Mouse (Mus musculus) limb, embryonic 13.5 days (tissue): Measurements from ENCODE around the gene Scd1. TPM values are rescaled to one million over a fixed set of nuclear protein-coding genes. Genes with fewer than 3 reads are reported as not detected.

Experiments
- ATAC-seq: fragments of 200-750 bp; cut with Nextera tagmentation; 2 replicates; pipeline ENCODE4 v1.8.0; 2017; ENCODE audit warnings: low read depth, moderate number of reproducible peaks, moderate TSS enrichment; ENCODE audit not compliant: low FRiP score
- H3K27ac ChIP-seq: fragments of 300-500 bp; sonication (generic); 2 replicates; pipeline ENCODE4 v1.5.1; 2015; ENCODE audit warnings: inconsistent platforms, mild to moderate bottlenecking, moderate library complexity
- H3K27me3 ChIP-seq: fragments of 300-500 bp; sonication (generic); 2 replicates; pipeline ENCODE4 v1.6.1; 2015; ENCODE audit warnings: mild to moderate bottlenecking, inconsistent platforms
- H3K36me3 ChIP-seq: fragments of 300-500 bp; sonication (generic); 2 replicates; pipeline ENCODE4 v1.6.1; 2015; ENCODE audit warnings: inconsistent platforms, mild to moderate bottlenecking, moderate library complexity
- H3K4me1 ChIP-seq: fragments of 300-500 bp; sonication (generic); 2 replicates; pipeline ENCODE4 v1.6.1; 2015; ENCODE audit warnings: inconsistent platforms
- H3K4me2 ChIP-seq: fragments of 300-500 bp; sonication (generic); replicated peaks from 2 replicates; pipeline ENCODE4 v1.6.1; 2015; ENCODE audit warnings: inconsistent platforms, mild to moderate bottlenecking, moderate library complexity
- H3K4me3 ChIP-seq: fragments of 300-500 bp; sonication (generic); 2 replicates; pipeline ENCODE4 v1.5.1; 2015; ENCODE audit warnings: moderate library complexity, mild to moderate bottlenecking, inconsistent platforms
- H3K9ac ChIP-seq: fragments of 300-500 bp; sonication (generic); 2 replicates; pipeline ENCODE4 v1.6.1; 2015; ENCODE audit warnings: mild to moderate bottlenecking, inconsistent platforms
- H3K9me3 ChIP-seq: fragments of 300-500 bp; sonication (generic); 2 replicates; pipeline ENCODE4 v1.6.1; 2016; ENCODE audit warnings: inconsistent platforms
- whole genome bisulfite sequencing: fragments of 180-500 bp; shearing (Covaris S2); methylation state at CpG from one replicate; pipeline ENCODE4 v1.1.7; 2015; 5-methylcytosine and 5-hydroxymethylcytosine counted together
- polyA plus RNA-seq: library from polyadenylated mRNA; unstranded; fragments of >200 nt; fragmentation: Nextera tagmentation; extraction: Ambion mirVana; gene quantifications from 2 replicates; pipeline ENCODE4 v1.2.1, GENCODE M21; 2015

Gene Scd1
- polyA plus RNA-seq, 1 experiment from 2014 or later = 8.0 TPM

DNA sequence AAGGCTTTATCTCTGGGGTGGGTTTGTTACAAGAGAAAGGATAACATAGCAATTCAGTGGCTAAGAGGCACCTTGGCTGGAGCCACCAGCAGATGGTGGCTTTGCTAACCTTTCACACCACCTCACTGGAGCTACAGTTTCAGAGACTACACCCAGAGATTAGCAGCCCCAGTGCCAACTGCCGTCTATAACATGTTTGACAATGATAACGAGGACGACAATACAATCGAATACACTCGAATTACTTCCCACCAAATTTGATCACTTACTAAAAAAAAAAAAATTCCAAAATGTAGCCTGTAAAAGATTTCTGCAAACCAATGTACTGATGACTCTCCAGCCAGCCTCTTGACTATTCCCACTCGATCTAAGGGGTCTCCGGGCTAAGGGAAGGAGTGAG is 12.7 kb downstream of the Scd1 start:
- Histone ChIP-seq H3K36me3 (peaks cover 29% of the 10 kb centered on the region), H3K9ac (no peak overlapping the region), H3K4me3 (no peak overlapping the region), H3K4me1 (no peaks in the 10 kb centered on the region), H3K4me2 (no peak overlapping the region), H3K27me3 (no peaks in the 10 kb centered on the region), H3K9me3 (no peaks in the 10 kb centered on the region), H3K27ac (no peak overlapping the region)
- WGBS = 83% methylated on average over 7 of the region's 7 CpGs
- no peak for ATAC-seq

DNA sequence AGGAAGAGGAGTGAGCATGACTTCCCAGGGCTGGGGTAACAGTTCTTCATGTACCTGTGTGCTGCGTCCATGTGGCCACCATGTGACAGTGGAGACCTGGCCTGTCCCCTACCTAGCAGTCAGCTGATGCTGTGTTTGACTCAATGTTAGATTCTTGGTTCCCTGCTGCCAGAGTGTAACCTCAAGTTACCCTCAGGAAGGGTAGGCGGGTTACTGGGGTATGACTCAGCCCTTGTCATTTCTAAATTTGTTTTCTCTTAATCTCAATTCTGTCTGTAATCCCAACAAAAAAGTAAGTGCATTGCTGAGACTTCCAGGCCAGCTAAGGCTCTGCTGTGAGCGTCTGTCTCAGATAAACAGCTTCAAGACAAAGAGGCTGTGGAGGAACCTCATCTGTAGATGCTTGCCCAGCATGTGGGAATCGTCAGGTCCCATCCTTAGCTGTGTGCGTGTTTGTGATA is 13.7 kb downstream of the Scd1 start:
- peaks cover 20% of the 10 kb centered on the region for H3K36me3 ChIP-seq
- no peaks in the 10 kb centered on the region for H3K9me3 ChIP-seq
- no peaks in the 10 kb centered on the region for H3K27me3 ChIP-seq
- H3K4me3 ChIP-seq = no peak overlapping the region
- H3K4me2 ChIP-seq = no peak overlapping the region
- peaks cover 5% of the 10 kb centered on the region; the same call in 1 of the 2 replicates for H3K4me1 ChIP-seq
- H3K9ac ChIP-seq = no peak overlapping the region
- no peak overlapping the region for H3K27ac ChIP-seq
- ATAC-seq = no peak
- 79% methylated on average over 5 of the region's 5 CpGs for WGBS

DNA sequence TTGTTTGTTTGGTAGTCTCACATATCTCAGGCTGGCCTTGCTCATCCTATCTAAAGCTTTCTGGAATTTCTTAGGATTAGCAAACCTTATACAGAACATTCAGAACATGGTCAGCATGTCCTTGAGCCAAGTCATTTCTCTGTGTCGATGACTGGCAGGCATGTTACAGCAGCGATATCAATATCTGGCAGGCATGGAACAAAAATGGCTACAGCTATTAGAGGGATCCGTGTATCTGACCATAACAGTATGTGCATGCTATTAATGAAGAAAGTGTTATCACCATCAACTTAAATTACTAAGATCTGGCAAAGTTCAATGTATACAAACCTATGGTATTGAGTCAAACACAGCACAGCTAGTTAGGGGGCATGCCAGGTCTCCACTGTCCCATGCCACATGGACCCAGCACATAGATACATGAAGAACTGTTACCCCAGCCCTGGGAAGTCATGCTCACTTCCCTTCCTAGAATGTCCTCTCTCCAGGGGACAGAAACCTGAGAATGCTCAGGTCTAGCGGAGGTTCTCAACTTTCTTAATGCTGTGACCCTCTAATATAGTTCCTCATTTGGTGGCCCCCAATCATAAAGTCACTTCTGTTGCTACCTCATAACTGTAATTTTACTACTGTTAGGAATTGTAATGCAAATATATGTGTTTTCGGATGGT is 15.2 kb downstream of the Scd1 start:
- Histone ChIP-seq H3K4me2 (no peak overlapping the region), H3K9ac (no peak overlapping the region), H3K4me1 (peaks cover 17% of the 10 kb centered on the region), H3K9me3 (no peaks in the 10 kb centered on the region), H3K4me3 (no peak overlapping the region), H3K36me3 (peaks cover 6% of the 10 kb centered on the region), H3K27ac (no peak overlapping the region), H3K27me3 (no peaks in the 10 kb centered on the region)
- no peak for ATAC-seq
- WGBS = 79% methylated on average over 5 of the region's 5 CpGs

DNA sequence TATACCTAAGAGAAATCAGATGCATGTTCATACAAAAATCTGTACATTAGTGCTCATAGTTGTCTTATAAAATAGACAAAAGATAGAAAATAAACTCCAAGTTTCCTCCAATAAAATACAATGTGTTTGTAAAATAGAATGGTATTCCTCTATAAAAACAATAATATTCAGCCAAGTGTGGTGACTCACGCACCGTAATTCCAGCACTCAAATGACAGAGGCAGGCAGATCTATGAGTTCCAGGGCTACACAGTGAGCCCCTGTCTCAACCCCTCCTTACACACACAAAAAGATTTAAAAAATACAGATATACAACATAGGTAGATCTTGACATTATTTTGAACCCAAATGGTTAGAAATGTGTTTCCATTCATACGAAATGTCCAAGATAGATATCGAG is 15.8 kb downstream of the Scd1 start:
- no peak overlapping the region for H3K4me3 ChIP-seq
- no peak for ATAC-seq
- 91% methylated on average over 4 of the region's 4 CpGs for WGBS
- H3K4me2 ChIP-seq = no peak overlapping the region
- no peaks in the 10 kb centered on the region for H3K27me3 ChIP-seq
- H3K4me1 ChIP-seq = peaks cover 19% of the 10 kb centered on the region
- H3K27ac ChIP-seq = no peak overlapping the region
- no peaks in the 10 kb centered on the region for H3K9me3 ChIP-seq
- H3K9ac ChIP-seq = no peak overlapping the region
- H3K36me3 ChIP-seq = peaks cover 6% of the 10 kb centered on the region

DNA sequence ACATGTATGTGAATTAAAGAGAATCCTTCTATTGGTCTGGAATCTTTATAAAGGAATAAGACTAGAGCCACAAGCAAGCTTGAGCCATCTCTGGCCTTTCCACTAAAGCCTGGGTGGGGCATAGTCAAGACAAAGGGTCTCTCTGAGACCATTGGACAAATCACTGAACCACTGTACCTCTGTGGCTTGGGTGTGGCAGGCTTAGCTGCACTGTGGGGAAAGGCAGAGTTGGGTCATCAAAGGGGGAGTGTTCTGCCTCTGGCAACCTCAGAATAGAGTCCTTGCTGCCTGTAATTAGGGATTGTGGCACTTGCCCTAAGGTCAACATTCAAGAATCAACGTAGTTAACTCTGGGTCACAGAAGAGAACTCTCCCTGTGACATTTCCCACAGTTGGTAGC is 18.2 kb downstream of the Scd1 start:
- ATAC-seq = no peak
- WGBS = 21% methylated on average over 1 of the region's 1 CpGs
- peak overlapping the region; percentile 71; the same call in 1 of the 2 replicates for H3K4me2 ChIP-seq
- H3K9me3 ChIP-seq = no peaks in the 10 kb centered on the region
- peaks cover 19% of the 10 kb centered on the region for H3K4me1 ChIP-seq
- H3K4me3 ChIP-seq = no peak overlapping the region
- H3K27me3 ChIP-seq = no peaks in the 10 kb centered on the region
- H3K9ac ChIP-seq = no peak overlapping the region
- no peak overlapping the region; the same call in 1 of the 2 replicates for H3K27ac ChIP-seq
- no peaks in the 10 kb centered on the region for H3K36me3 ChIP-seq

DNA sequence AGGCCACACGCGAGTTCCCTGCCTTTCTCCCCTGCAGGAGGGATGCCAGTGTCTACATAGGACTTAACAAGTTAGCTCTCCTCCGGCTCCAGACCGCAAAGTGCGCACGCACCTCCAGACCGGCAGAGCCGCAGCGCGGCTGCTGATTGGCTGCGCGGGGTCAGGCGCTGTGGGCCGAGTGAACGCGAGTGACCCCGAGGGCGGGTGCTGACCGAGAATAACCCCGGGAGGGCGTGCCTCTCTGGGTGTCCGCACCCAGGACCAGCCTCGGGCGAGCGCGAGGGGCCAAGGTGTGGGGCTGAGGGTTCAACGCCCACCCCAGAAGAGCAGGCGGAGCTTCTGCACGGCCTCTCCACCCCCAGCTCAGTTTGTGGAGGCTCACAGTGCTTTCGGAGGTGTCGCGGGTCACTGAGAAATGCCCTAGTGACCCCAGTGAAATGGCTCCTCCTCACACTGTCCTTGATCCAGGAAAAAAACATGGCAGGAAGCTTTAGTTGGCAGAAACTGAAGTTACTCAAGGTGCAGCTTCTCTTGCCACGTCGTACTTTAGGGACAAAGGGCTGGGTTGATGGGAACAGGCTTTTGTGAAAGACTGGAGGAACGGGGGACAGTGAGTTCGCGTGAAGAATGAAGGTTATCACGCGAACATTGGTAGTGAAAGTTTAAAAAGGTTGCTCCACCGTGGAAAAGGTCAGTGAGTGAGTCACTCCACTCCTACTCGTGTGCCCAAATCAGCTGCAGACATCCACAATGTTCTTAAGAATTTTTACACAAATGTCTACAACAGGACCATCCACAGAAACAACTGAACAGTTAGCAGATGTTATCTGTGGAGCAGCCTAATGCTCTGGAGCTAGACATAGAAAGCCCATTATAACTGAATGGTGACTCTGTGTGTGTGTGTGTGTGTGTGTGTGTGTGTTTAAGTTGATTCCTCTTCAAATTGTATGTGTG is 18.9 kb downstream of the Scd1 start:
- peak; percentile 98 for ATAC-seq
- H3K9ac ChIP-seq = peak overlapping the region; percentile 72
- peak overlapping the region; percentile 93 for H3K27ac ChIP-seq
- no peaks in the 10 kb centered on the region for H3K9me3 ChIP-seq
- H3K4me2 ChIP-seq = peak overlapping the region; percentile 71
- peaks cover 19% of the 10 kb centered on the region for H3K4me1 ChIP-seq
- H3K4me3 ChIP-seq = peak overlapping the region; percentile 58
- H3K27me3 ChIP-seq = no peaks in the 10 kb centered on the region
- whole genome bisulfite sequencing = 4% methylated on average over 41 of the region's 41 CpGs
- H3K36me3 ChIP-seq = no peaks in the 10 kb centered on the region

DNA sequence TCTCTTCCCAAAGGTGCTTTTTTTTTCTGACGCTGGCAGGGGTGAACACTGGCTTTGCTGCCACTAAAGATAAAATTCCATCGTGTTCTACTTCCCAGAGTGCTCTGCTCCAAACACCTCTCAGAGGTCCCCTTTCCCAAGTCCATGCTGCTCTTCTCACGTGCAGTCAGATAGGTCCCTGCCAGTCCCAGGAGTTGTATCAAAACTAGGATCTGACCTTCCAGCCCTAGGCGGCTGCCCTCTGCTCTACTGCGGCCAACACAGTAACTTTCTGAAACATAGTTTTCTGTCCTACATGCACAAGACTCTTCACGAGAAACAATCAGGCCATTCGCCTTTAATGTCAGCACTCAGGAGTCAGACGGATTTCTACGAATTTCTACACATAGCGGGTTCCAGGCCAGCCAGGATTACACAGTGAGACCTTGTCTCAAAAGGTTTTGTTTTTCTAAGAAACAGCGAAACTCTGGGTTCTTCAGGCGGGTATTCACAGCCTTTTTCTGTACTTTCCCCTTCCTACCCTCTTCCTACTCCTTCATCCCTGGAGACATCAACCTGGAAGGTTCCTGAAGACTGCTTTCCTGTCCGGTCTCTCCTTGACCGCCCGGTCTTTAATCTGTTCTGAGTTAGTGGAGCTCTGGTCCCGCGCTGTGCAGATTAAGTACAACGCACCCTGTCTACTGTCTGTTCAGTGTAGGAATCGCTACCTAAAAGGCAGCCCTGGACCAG is 19.8 kb downstream of the Scd1 start:
- Histone ChIP-seq H3K27me3 (no peaks in the 10 kb centered on the region), H3K4me1 (peaks cover 19% of the 10 kb centered on the region)
- ATAC-seq = no peak; the same call in 1 of the 2 replicates

DNA sequence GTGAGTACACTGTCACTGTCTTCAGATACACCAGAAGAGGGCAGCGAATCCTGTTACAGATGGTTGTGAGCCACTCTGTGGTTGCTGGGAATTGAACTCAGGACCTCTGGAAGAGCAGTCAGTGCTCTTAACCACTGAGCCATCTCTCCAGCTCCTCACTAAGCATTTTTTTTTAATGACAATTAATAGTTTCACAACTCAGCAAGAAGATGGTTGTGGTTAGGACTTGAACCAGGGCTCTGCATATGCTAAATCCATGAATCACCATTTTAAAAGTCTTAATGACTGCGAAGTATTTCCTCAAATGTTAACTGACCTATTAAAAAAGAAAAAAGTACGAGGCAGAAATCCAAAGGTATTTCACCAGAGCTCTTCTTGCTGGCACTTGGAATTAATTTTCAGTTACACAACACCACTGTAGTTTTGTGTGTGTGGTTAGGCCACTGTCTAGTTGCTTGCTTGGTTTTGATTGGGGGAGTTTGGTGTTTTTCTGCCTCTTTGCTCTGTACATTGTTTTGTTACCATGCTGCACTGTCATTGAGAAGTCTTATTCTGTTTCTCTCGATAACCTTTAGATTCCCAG is 20.5 kb downstream of the Scd1 start:
- WGBS = 81% methylated on average over 4 of the region's 4 CpGs

More for the DNA sequence above, 19.8 kb downstream of the Scd1 start:
- H3K9ac ChIP-seq = peak overlapping the region; percentile 72
- no peaks in the 10 kb centered on the region for H3K36me3 ChIP-seq
- H3K4me2 ChIP-seq = peak overlapping the region; percentile 71
- WGBS = 30% methylated on average over 19 of the region's 19 CpGs
- H3K9me3 ChIP-seq = no peaks in the 10 kb centered on the region
- H3K27ac ChIP-seq = peak overlapping the region; percentile 93
- peak overlapping the region; percentile 58 for H3K4me3 ChIP-seq

DNA sequence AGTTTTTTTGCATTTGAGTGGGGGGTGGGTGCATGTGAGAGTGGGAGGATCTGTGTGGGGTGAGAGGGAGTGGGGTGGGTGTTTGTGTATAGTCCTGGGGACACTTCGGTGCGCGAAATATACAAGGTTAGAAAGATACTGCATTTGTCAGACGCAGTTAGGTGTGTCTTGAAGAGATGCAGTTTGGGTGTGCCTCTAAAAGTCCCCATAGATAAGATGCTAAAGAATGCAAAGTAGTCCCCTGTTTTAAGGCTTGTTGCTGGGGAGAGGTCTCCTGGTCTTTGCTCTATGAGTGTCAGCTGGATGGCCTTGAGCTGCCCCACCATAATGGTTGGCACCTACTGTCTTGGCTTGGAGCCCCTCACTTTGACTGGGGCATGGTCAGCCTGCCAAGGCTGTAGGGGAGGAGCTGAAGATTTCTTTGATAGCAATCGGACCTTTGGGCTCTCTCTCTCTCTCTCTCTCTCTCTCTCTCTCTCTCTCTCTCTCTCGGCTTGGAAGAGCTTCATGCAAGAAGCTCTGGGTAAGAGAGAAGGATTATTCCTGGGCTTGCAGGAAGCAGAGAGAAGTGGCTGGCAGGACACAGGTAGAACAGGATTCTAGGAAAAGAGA is 21.7 kb downstream of the Scd1 start:
- no peaks in the 10 kb centered on the region for H3K9me3 ChIP-seq
- no peak for ATAC-seq
- WGBS = 85% methylated on average over 6 of the region's 6 CpGs
- no peak overlapping the region for H3K4me2 ChIP-seq
- no peak overlapping the region for H3K27ac ChIP-seq
- no peaks in the 10 kb centered on the region for H3K27me3 ChIP-seq
- H3K9ac ChIP-seq = no peak overlapping the region
- no peak overlapping the region for H3K4me3 ChIP-seq
- no peaks in the 10 kb centered on the region for H3K36me3 ChIP-seq
- peaks cover 19% of the 10 kb centered on the region for H3K4me1 ChIP-seq

More for the DNA sequence above, 20.5 kb downstream of the Scd1 start:
- Histone ChIP-seq H3K9ac (no peak overlapping the region), H3K9me3 (no peaks in the 10 kb centered on the region), H3K27me3 (no peaks in the 10 kb centered on the region), H3K4me3 (no peak overlapping the region), H3K36me3 (no peaks in the 10 kb centered on the region), H3K4me2 (no peak overlapping the region), H3K4me1 (peaks cover 19% of the 10 kb centered on the region), H3K27ac (peak overlapping the region; percentile 93; the same call in 1 of the 2 replicates)
- no peak for ATAC-seq

DNA sequence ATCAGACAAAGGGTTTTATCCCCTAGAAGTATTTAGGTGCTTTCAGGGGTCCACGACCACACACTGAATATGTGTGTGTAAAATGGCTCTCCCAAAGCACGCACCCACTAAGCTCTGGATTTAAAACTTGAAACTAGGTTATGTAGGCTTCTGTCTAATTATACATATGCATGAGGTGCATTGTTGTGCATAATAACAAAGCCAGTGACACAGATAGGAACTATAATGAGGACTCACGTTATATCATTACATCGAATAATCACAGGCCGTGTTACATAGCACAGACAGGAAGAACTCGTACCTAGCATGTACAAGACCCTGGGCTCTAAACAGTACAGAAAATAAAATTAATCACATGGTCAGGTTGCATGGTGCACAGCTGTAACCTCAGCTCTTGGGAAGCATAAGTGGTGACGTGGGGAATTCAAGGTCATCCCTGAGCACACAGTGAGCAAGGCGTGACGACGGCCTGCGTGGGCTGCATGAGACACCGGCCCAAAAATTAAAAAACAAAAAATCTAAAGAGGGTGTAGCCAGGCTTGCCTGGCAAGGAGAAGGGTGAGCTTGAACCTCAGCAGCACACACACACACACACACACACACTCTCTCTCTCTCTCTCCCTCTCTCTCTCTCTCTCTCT is 24.9 kb downstream of the Scd1 start:
- Histone ChIP-seq H3K27me3 (no peaks in the 10 kb centered on the region), H3K9ac (no peak overlapping the region), H3K4me3 (no peak overlapping the region), H3K9me3 (no peaks in the 10 kb centered on the region), H3K36me3 (no peaks in the 10 kb centered on the region), H3K4me1 (peaks cover 9% of the 10 kb centered on the region), H3K4me2 (no peak overlapping the region), H3K27ac (no peak overlapping the region)
- WGBS = 87% methylated on average over 12 of the region's 12 CpGs
- no peak for ATAC-seq

DNA sequence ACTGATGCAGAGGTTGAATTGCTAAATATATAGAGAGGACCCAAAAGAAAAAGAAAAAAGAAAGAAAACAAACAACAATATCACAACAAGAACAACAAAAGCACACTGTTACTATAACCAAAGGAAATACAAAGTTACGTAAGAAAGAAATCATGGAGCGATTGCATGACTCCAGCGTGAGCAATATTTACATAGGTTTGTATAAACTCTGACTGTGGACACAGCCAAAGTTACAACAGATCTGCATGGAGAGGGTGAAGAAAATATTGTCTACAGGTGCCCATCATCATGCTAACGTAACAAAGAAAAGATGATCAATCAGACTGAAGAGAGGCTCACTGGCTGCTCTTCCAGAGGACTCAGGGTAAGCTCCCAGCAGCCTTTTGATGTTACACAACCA is 27.6 kb downstream of the Scd1 start:
- Histone ChIP-seq H3K4me3 (no peak overlapping the region), H3K27me3 (no peaks in the 10 kb centered on the region), H3K9ac (no peak overlapping the region), H3K27ac (no peak overlapping the region), H3K4me2 (no peak overlapping the region), H3K36me3 (no peaks in the 10 kb centered on the region), H3K4me1 (0 out of 2 replicates have a peak, but pooled peaks cover 4% of the 10 kb centered on the region), H3K9me3 (no peaks in the 10 kb centered on the region)
- no peak for ATAC-seq
- 90% methylated on average over 4 of the region's 4 CpGs for WGBS
